Mouse (Mus musculus) thymus, adult 2 months (tissue): Measurements from ENCODE around the gene Zfp296.

Experiments
- CTCF ChIP-seq: fragments of 200-500 bp; IDR thresholded peaks from 2 replicates; pipeline ENCODE4 v1.5.1; 2012; ENCODE audit warnings: mild to moderate bottlenecking, control low read depth, low read length, moderate library complexity, borderline replicate concordance; ENCODE audit not compliant: control insufficient read depth, poor library complexity, insufficient read depth; ENCODE audit errors: extremely low read depth
- POLR2A ChIP-seq: fragments of 200-500 bp; IDR thresholded peaks from 2 replicates; pipeline ENCODE4 v1.6.1; 2012; ENCODE audit warnings: mild to moderate bottlenecking, low read length, control low read depth, moderate library complexity; ENCODE audit not compliant: control insufficient read depth, poor library complexity, insufficient read depth; ENCODE audit errors: extremely low read depth

DNA sequence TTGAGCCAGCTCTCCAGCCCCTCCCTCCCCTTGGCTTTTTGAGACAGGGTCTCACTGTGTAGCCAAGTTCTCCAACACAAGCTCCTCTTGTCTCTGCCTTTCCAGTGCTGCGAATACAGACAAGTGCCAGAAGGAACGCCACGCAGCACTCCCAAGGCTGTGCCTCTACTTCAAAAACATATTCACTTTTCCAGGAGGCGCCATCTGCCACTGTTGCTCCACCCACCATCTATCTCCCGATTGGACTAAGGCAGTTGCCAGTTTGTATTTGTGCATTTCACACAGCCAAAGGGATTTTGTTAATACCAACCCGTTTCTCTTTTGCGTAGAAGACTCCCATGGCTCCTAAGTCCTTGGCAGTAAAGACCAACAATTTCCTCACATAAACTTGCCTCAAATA is 43.7 kb downstream of the Zfp296 start:
- TF ChIP-seq POLR2A (no peak), CTCF (no peak)
